Mouse (Mus musculus) bone marrow macrophage, adult 2 months (primary cell): ENCODE measurements around the gene Isyna1.

Source experiments
- CTCF ChIP-seq: IDR thresholded peaks from 2 replicates; pipeline ENCODE4 v1.5.1; 2012; ENCODE audit warnings: low read depth, mild to moderate bottlenecking, low read length, moderate library complexity
- POLR2A ChIP-seq: IDR thresholded peaks from 2 replicates; pipeline ENCODE4 v1.6.1; 2012; ENCODE audit warnings: mild to moderate bottlenecking, low read depth, low read length, borderline replicate concordance

DNA sequence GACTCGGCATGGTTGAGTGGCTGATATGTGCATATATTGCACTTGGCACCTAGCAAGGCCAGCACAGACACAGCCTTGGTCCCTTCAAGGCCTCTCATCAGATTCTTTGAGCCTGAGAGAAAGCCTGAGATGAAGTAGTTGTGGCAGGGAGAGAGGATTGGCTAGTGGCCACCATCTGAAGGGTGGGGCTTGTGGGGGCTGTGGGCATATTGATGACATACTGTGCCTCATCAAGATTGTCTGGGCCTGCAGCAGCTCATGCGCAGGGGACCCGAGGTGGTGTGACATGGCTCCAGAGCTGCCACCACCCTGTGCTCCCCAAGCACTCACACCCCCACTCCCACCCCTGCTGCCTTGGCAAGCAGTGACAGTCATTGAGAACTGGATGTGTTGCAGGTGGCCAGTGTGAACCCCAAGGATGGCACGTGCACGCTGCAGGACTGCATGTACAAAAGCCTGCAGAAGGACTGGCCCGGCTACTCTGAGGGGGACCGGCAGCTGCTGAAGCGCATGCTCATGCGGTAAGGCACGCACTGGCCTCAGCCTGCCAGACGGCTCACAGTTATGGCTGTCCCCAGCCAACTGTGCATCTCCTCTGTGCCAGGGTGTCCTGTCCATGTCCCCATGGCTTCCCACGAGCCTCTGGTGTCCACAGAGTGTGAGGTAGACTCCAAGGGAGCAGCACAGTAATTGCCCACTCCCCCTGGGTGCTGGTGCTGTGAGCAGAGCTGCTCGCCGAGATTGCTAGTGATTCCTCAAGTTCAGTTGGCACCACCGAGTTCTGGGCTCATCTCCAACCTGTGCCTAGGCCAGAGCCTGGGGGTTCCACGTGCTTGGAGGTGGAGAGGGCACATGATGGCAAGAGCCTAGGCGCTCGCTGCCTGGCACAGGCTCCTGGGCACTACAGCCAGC is 10.4 kb upstream of the Isyna1 start:
- TF ChIP-seq POLR2A (no peak), CTCF (no peak)
